Mouse (Mus musculus) liver, adult 10 weeks (tissue): ENCODE measurements around the gene Kcnip1. TPM values are rescaled to one million over a fixed set of nuclear protein-coding genes. Genes with fewer than 3 reads are reported as not detected.

ENCODE experiments used
- polyA plus RNA-seq: library from polyadenylated mRNA; stranded (reverse); fragments of 350-450 nt; fragmentation: Illumina TruSeq; extraction: RNeasy Lipid Tissue Mini Kit (QIAGEN cat#74804); gene quantifications from one replicate; pipeline ENCODE4 v1.2.3, GENCODE M21; 2014; ENCODE audit warnings: low read depth, low replicate concordance

Gene Kcnip1
- not detected for polyA plus RNA-seq

GRCm38 (mm10) chr11:33992938-33993337 is at the start of gene Kcnip1:
Gene Kcnip1, minus strand, starts transcription at chr11:33993152.

GRCm38 (mm10) chr11:33962688-33963407 is 30.1 kb downstream of the Kcnip1 start, which contains the start of gene Kcnmb1:
Gene Kcnmb1, plus strand, starts transcription at chr11:33963013.

GRCm38 (mm10) chr11:33598986-33599385 is 394.0 kb downstream of the Kcnip1 start, which contains the start of gene D130052B06Rik:
Gene D130052B06Rik, plus strand, starts transcription at chr11:33599302.

Other genes with a start within 250 kb of the Kcnip1 start
- gene Kcnmb1, start 30.1 kb downstream of the Kcnip1 start, polyA plus RNA-seq = not detected
- 3.5 TPM for gene Lcp2, start 53.8 kb upstream of the Kcnip1 start, polyA plus RNA-seq
- gene 4930469K13Rik, start 105.4 kb upstream of the Kcnip1 start, polyA plus RNA-seq = not detected
- gene Foxi1, start 214.9 kb upstream of the Kcnip1 start, polyA plus RNA-seq = not detected